Mouse (Mus musculus): ENCODE results near the gene Sparcl1. TPM values are rescaled to one million over a fixed set of nuclear protein-coding genes. Genes with fewer than 3 reads are reported as not detected.

Sparcl1 gene
- polyA plus RNA-seq, 1 experiment from 2014 or later = 5.2 TPM

DNA sequence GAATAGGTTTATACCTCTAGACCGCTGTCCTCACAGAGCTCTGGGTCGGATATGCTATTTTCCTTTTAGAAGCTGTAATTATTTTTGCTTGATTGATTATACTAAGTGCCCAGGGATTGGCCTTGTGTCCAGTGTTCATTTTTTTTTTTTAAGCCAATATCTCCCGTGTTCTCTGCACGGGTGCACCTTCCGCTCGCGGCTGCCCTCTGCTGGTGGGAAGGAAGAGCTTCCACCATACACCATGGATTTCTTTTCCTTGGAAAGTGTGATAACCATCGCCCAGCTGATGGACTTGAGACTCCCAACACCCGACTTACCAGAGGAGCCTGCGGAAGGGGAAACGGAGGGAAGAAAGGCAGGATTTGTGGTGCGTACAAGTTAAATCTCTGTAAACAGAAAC is 39.1 kb downstream of the Sparcl1 start:
- no peak overlapping the region for H3K9ac ChIP-seq (replicated peaks)
- DNase-seq = peak; percentile 77
- H3K4me3 ChIP-seq (ENCODE audit: low read depth, low read length) = no peak overlapping the region
- TF ChIP-seq CTCF (IDR thresholded peaks at IDR 0.05; ENCODE audit: low read depth) = peak; percentile 90
- no peak for TF ChIP-seq EP300 (IDR thresholded peaks at IDR 0.05; ENCODE audit: low read depth)
- no peak overlapping the region for H3K4me2 ChIP-seq (ENCODE audit: low read depth, low read length)
- H3K9me3 ChIP-seq (ENCODE audit: low read length) = no peaks in the 10 kb centered on the region
- H3K4me1 ChIP-seq (ENCODE audit: insufficient read depth) = no peaks in the 10 kb centered on the region
- H3K36me3 ChIP-seq (replicated peaks; ENCODE audit: insufficient read depth, low read length) = no peaks in the 10 kb centered on the region
- WGBS (ENCODE audit: insufficient replicate concordance) = 19% methylated on average over 12 of the region's 12 CpGs
- peaks cover 14% of the 10 kb centered on the region; the same call in 1 of the 2 replicates for H3K27me3 ChIP-seq (ENCODE audit: insufficient read depth, low read length)
- H3K27ac ChIP-seq (ENCODE audit: low read depth) = no peak overlapping the region
- 0 out of 2 replicates have a peak, but pooled peaks have one; percentile 27 for ATAC-seq

DNA sequence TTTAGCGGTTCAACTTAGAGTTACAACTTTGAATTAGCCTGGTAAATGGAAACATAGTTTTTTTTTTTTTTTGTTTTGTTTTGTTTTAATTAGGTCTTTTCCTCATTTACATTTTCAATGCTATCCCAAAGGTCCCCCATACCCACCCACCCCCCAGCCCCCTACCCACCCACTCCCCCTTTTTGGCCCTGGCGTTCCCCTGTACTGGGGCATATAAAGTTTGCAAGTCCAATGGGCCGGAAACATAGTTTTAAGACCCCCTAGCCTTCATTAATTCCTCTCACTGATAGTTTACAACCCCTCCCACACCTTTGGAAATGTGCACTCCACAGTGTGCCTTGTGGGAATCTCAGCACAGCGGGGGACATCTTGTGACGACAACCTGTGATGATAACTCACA is 39.9 kb downstream of the Sparcl1 start:
- H3K27ac ChIP-seq (ENCODE audit: low read depth) = no peak overlapping the region
- no peak overlapping the region for H3K9ac ChIP-seq (replicated peaks)
- ATAC-seq = no peak
- H3K9me3 ChIP-seq (ENCODE audit: low read length) = no peaks in the 10 kb centered on the region
- H3K27me3 ChIP-seq (ENCODE audit: insufficient read depth, low read length) = peaks cover 14% of the 10 kb centered on the region; the same call in 1 of the 2 replicates
- no peak overlapping the region for H3K4me3 ChIP-seq (ENCODE audit: low read depth, low read length)
- no peaks in the 10 kb centered on the region for H3K4me1 ChIP-seq (ENCODE audit: insufficient read depth)
- no peaks in the 10 kb centered on the region for H3K36me3 ChIP-seq (replicated peaks; ENCODE audit: insufficient read depth, low read length)
- TF ChIP-seq CTCF (IDR thresholded peaks at IDR 0.05; ENCODE audit: low read depth) = no peak
- no peak for TF ChIP-seq EP300 (IDR thresholded peaks at IDR 0.05; ENCODE audit: low read depth)
- DNase-seq = no peak
- no peak overlapping the region for H3K4me2 ChIP-seq (ENCODE audit: low read depth, low read length)
- WGBS (ENCODE audit: insufficient replicate concordance) = 90% methylated on average over 5 of the region's 5 CpGs

DNA sequence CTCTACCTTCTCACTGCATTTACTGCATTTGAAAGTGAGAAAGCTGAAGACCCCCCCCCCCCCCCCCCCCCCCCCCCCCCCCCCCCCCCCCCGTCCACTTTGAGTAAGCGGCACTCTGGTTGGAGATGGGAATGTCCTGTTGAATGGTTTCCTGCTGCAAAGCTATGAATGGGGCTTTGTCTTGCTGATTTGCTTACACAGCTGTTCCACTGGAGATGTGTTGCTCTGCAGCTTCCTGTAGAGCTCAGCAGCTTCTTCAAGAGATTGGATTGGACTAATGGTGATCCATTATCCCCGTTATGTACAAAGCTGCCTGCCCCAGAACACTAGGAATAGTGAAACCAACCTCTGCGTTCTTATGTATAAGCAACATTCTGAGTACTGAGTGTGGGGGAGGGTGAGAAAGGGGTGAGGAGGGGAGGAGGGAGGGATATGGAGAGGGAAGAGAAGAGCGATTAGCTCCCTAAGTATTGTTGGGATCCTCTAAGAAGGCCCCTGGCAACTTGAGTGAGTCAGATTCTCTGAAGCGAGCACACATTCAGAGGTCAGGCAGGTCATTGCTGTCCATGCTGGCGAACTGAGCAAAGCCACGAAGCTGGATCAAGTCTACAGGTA is 41.2 kb downstream of the Sparcl1 start:
- no peaks in the 10 kb centered on the region for H3K9me3 ChIP-seq (ENCODE audit: low read length)

DNA sequence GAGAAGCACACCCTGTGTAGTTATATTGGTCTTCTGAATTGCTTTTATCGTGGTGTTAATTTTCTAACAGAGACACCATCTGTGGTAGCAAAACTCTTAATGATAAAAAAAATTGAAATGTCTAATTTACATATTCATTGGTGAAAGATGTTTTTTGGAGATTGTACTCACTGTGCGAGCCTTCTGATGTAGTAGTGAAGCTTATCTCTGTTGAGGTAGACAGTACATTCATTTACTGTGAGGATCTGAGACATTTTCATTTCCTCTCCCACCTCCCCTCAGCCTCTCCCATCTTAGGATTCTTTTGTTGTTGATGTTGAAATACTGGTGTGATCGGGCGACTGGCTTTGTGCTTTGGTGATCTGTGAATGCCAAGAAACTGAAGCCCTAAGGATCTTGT is 42.5 kb downstream of the Sparcl1 start:
- DNase-seq (no peak), ATAC-seq (no peak)
- H3K27me3 ChIP-seq (ENCODE audit: insufficient read depth, low read length) = peaks cover 7% of the 10 kb centered on the region; the same call in 1 of the 2 replicates
- no peak overlapping the region for H3K9ac ChIP-seq (replicated peaks)
- no peak overlapping the region for H3K4me3 ChIP-seq (ENCODE audit: low read depth, low read length)
- 68% methylated on average over 4 of the region's 4 CpGs for WGBS (ENCODE audit: insufficient replicate concordance)
- H3K27ac ChIP-seq (ENCODE audit: low read depth) = no peak overlapping the region
- H3K9me3 ChIP-seq (ENCODE audit: low read length) = no peaks in the 10 kb centered on the region
- no peaks in the 10 kb centered on the region for H3K4me1 ChIP-seq (ENCODE audit: insufficient read depth)
- TF ChIP-seq EP300 (IDR thresholded peaks at IDR 0.05; ENCODE audit: low read depth) (no peak), CTCF (IDR thresholded peaks at IDR 0.05; ENCODE audit: low read depth) (no peak)
- H3K36me3 ChIP-seq (replicated peaks; ENCODE audit: insufficient read depth, low read length) = no peaks in the 10 kb centered on the region
- H3K4me2 ChIP-seq (ENCODE audit: low read depth, low read length) = no peak overlapping the region

More for the DNA sequence above, 41.2 kb downstream of the Sparcl1 start:
- no peak overlapping the region for H3K4me3 ChIP-seq (ENCODE audit: low read depth, low read length)
- no peak for DNase-seq
- H3K9ac ChIP-seq (replicated peaks) = no peak overlapping the region
- peaks cover 14% of the 10 kb centered on the region; the same call in 1 of the 2 replicates for H3K27me3 ChIP-seq (ENCODE audit: insufficient read depth, low read length)
- TF ChIP-seq CTCF (IDR thresholded peaks at IDR 0.05; ENCODE audit: low read depth) (no peak), EP300 (IDR thresholded peaks at IDR 0.05; ENCODE audit: low read depth) (no peak)
- no peak overlapping the region; the same call in 1 of the 2 replicates for H3K27ac ChIP-seq (ENCODE audit: low read depth)
- no peaks in the 10 kb centered on the region for H3K36me3 ChIP-seq (replicated peaks; ENCODE audit: insufficient read depth, low read length)
- H3K4me2 ChIP-seq (ENCODE audit: low read depth, low read length) = no peak overlapping the region
- peak; percentile 57 for ATAC-seq
- WGBS (ENCODE audit: insufficient replicate concordance) = 38% methylated on average over 6 of the region's 8 CpGs
- no peaks in the 10 kb centered on the region for H3K4me1 ChIP-seq (ENCODE audit: insufficient read depth)

DNA sequence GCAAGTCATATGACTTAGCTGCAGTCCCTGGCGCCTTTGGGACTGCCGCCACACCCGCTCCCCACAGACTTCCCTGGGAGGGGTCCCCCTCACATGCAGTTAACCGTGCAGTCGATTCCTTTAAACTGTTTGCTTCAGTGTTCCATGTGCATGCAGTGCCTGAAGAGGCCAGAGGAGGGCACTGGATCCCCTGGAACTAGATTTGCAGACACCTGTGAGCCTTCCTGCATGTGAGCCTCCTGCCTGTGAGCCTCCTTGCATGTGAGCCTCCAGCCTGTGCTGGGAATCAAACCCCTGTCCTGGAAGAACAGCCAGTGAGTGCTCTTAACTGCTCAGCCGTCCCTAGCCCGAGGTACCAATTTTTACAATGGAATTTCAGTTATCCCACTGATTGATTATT is 44.8 kb downstream of the Sparcl1 start:
- Histone ChIP-seq H3K4me1 (ENCODE audit: insufficient read depth) (no peaks in the 10 kb centered on the region), H3K4me2 (ENCODE audit: low read depth, low read length) (no peak overlapping the region), H3K36me3 (replicated peaks; ENCODE audit: insufficient read depth, low read length) (peaks cover 11% of the 10 kb centered on the region), H3K9me3 (ENCODE audit: low read length) (no peaks in the 10 kb centered on the region), H3K27ac (ENCODE audit: low read depth) (no peak overlapping the region), H3K9ac (replicated peaks) (no peak overlapping the region), H3K4me3 (ENCODE audit: low read depth, low read length) (no peak overlapping the region), H3K27me3 (ENCODE audit: insufficient read depth, low read length) (no peaks in the 10 kb centered on the region)
- 89% methylated on average over 7 of the region's 7 CpGs for WGBS (ENCODE audit: insufficient replicate concordance)
- ATAC-seq = no peak
- TF ChIP-seq CTCF (IDR thresholded peaks at IDR 0.05; ENCODE audit: low read depth) (peak; percentile 63), EP300 (IDR thresholded peaks at IDR 0.05; ENCODE audit: low read depth) (no peak)
- peak; percentile 38 for DNase-seq

DNA sequence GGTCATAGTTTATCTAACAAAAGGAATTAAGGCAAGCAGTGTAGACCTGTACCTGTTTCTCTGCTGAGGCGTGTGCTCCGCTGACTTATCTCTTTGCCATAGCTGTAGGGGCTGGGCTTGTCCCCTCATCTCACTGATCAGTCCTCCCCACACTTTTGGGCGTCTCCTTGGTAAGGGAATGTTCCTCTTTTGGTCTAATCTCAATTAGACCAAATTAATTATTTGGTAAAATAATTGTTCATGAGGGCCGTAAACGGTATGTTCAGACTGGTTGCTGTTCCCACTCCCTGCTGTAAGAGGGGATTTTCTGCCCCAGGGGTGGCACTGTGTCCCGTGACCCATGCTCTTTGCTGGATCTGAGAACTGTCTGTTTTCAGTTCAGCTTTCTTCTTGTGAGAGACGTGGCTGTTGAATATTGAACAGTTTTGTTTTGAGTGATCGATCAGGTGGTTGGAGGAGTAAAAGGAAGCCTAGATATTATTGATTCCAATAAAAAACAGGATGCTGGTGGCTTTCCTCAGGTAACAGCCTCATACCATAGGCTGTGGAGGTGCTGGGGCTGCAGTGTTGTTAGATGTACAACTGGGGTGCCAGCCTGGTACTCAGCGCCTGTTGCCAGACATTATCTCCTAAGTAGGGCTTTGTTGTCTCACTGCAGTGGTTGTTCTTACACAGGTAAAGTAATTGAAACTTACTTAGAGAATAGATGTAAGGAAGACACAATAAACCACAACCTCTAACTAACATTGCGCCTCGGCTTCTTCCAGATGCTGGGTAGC is 50.6 kb downstream of the Sparcl1 start:
- H3K9ac ChIP-seq (replicated peaks) = no peak overlapping the region
- H3K27ac ChIP-seq (ENCODE audit: low read depth) = peak overlapping the region; percentile 69
- H3K27me3 ChIP-seq (ENCODE audit: insufficient read depth, low read length) = no peaks in the 10 kb centered on the region
- WGBS (ENCODE audit: insufficient replicate concordance) = 72% methylated on average over 11 of the region's 11 CpGs
- peaks cover 9% of the 10 kb centered on the region for H3K4me1 ChIP-seq (ENCODE audit: insufficient read depth)
- H3K4me2 ChIP-seq (ENCODE audit: low read depth, low read length) = peak overlapping the region; percentile 44
- no peaks in the 10 kb centered on the region for H3K9me3 ChIP-seq (ENCODE audit: low read length)
- H3K4me3 ChIP-seq (ENCODE audit: low read depth, low read length) = no peak overlapping the region
- peaks cover 56% of the 10 kb centered on the region for H3K36me3 ChIP-seq (replicated peaks; ENCODE audit: insufficient read depth, low read length)
- no peak for TF ChIP-seq CTCF (IDR thresholded peaks at IDR 0.05; ENCODE audit: low read depth)
- peak; percentile 67 for TF ChIP-seq EP300 (IDR thresholded peaks at IDR 0.05; ENCODE audit: low read depth)
- DNase-seq (peak; percentile 24), ATAC-seq (peak; percentile 97)
